Mouse (Mus musculus) heart, embryonic 14.5 days (tissue): ENCODE data around the gene Cnnm1. TPM values are rescaled to one million over a fixed set of nuclear protein-coding genes. Genes with fewer than 3 reads are reported as not detected.

Experiments
- ATAC-seq: fragments of 200-750 bp; cut with Nextera tagmentation; 2 replicates; pipeline ENCODE4 v1.8.0; 2017; ENCODE audit warnings: low read depth, moderate TSS enrichment; ENCODE audit not compliant: insufficient number of reproducible peaks, insufficient read depth, low FRiP score
- H3K27ac ChIP-seq, 2 experiments: fragments of 200-500 bp in 1 of 2; fragments of 300-500 bp in 1 of 2; sonication (generic) in 1 of 2; replicated peaks in 1 of 2; 2 replicates each; pipeline ENCODE4 v1.5.1; 2012 to 2014; ENCODE audit warnings: low read depth in 2 of 2, low read length in 2 of 2, control low read depth in 1 of 2, mild to moderate bottlenecking in 1 of 2, mixed read lengths in 1 of 2; ENCODE audit not compliant: control insufficient read depth in 1 of 2, insufficient read depth in 1 of 2
- H3K27me3 ChIP-seq: fragments of 300-500 bp; sonication (generic); 2 replicates; pipeline ENCODE4 v1.6.1; 2014; ENCODE audit warnings: mild to moderate bottlenecking, low read length, control low read depth; ENCODE audit not compliant: control insufficient read depth, insufficient read depth
- H3K36me3 ChIP-seq: fragments of 300-500 bp; sonication (generic); 2 replicates; pipeline ENCODE4 v1.6.1; 2014; ENCODE audit warnings: mild to moderate bottlenecking, control low read depth, low read length, mixed read lengths; ENCODE audit not compliant: control insufficient read depth, insufficient read depth
- H3K4me1 ChIP-seq, 2 experiments: fragments of 200-500 bp in 1 of 2; fragments of 300-500 bp in 1 of 2; sonication (generic) in 1 of 2; 2 replicates each; pipeline ENCODE4 v1.6.1; 2012 to 2014; ENCODE audit warnings: low read length in 2 of 2, control low read depth in 1 of 2, mixed read lengths in 1 of 2; ENCODE audit not compliant: control insufficient read depth in 2 of 2, insufficient read depth in 2 of 2
- H3K4me2 ChIP-seq: fragments of 300-500 bp; sonication (generic); 2 replicates; pipeline ENCODE4 v1.6.1; 2014; ENCODE audit warnings: mild to moderate bottlenecking, low read length
- H3K4me3 ChIP-seq, 2 experiments: fragments of 200-500 bp in 1 of 2; fragments of 300-500 bp in 1 of 2; sonication (generic) in 1 of 2; 2 replicates each; pipeline ENCODE4 v1.5.1; 2012 to 2014; ENCODE audit warnings: low read length in 2 of 2, mild to moderate bottlenecking in 2 of 2, control low read depth in 1 of 2, low read depth in 1 of 2, moderate library complexity in 1 of 2; ENCODE audit not compliant: control insufficient read depth in 1 of 2, insufficient read depth in 1 of 2
- H3K9ac ChIP-seq: fragments of 300-500 bp; sonication (generic); 2 replicates; pipeline ENCODE4 v1.6.1; 2014; ENCODE audit warnings: mild to moderate bottlenecking, low read length
- H3K9me3 ChIP-seq: fragments of 300-500 bp; sonication (generic); 2 replicates; pipeline ENCODE4 v1.6.1; 2016; ENCODE audit warnings: low read length, control low read depth; ENCODE audit not compliant: control insufficient read depth
- WGBS: fragments of 180-500 bp; shearing (Covaris S2); extraction: QIAGEN DNeasy Blood & Tissue Kit; methylation state at CpG from one replicate; pipeline ENCODE4 v1.1.7; 2014; 5-methylcytosine and 5-hydroxymethylcytosine counted together
- polyA plus RNA-seq: library from polyadenylated mRNA; unstranded; fragments of >200 nt; fragmentation: Nextera tagmentation; extraction: Ambion mirVana; gene quantifications from 2 replicates; pipeline ENCODE4 v1.2.1, GENCODE M21; 2014

Gene Cnnm1
- polyA plus RNA-seq, 1 experiment from 2014 or later = 0.08 TPM

GRCm38 (mm10) chr19:43439246-43439645 is 990 bp upstream of the Cnnm1 start:
- no peak overlapping the region for H3K9ac ChIP-seq
- 78% methylated on average over 7 of the region's 7 CpGs for WGBS
- no peak overlapping the region for H3K4me3 ChIP-seq
- H3K27me3 ChIP-seq = peaks cover 52% of the 10 kb centered on the region
- no peak overlapping the region for H3K27ac ChIP-seq
- no peak for ATAC-seq
- no peaks in the 10 kb centered on the region for H3K36me3 ChIP-seq
- H3K9me3 ChIP-seq = no peaks in the 10 kb centered on the region
- peaks cover 0 to 7% of the 10 kb centered on the region in 2 experiments; a peak in 3 of 4 replicates for H3K4me1 ChIP-seq
- H3K4me2 ChIP-seq = no peak overlapping the region

- peak overlapping the region; percentile 100 for H3K4me2 ChIP-seq
- H3K4me1 ChIP-seq = peaks cover 0 to 7% of the 10 kb centered on the region in 2 experiments; a peak in 3 of 4 replicates
- no peak overlapping the region for H3K27ac ChIP-seq
- no peaks in the 10 kb centered on the region for H3K9me3 ChIP-seq
- H3K36me3 ChIP-seq = no peaks in the 10 kb centered on the region
- under 1% methylated on average over 97 of the region's 118 CpGs for WGBS
- H3K4me3 ChIP-seq = peak overlapping the region; percentile 43 to 68
- no peak for ATAC-seq
- peak overlapping the region; percentile 60 for H3K9ac ChIP-seq
- peaks cover 52% of the 10 kb centered on the region for H3K27me3 ChIP-seq
Observed at GRCm38 (mm10) chr19:43440768-43441660, 778 bp downstream of the Cnnm1 start.

GRCm38 (mm10) chr19:43441661-43441990 is 1.4 kb downstream of the Cnnm1 start:
- no peaks in the 10 kb centered on the region for H3K9me3 ChIP-seq
- 15% methylated on average over 17 of the region's 17 CpGs for WGBS
- H3K4me2 ChIP-seq = peak overlapping the region; percentile 100
- peak overlapping the region; percentile 43 to 68 for H3K4me3 ChIP-seq
- no peak overlapping the region for H3K9ac ChIP-seq
- ATAC-seq = no peak
- peaks cover 0 to 7% of the 10 kb centered on the region in 2 experiments; a peak in 3 of 4 replicates for H3K4me1 ChIP-seq
- H3K27me3 ChIP-seq = peaks cover 52% of the 10 kb centered on the region
- H3K27ac ChIP-seq = no peak overlapping the region
- no peaks in the 10 kb centered on the region for H3K36me3 ChIP-seq

GRCm38 (mm10) chr19:43442269-43442668 is 2.0 kb downstream of the Cnnm1 start:
- no peaks in the 10 kb centered on the region for H3K36me3 ChIP-seq
- no peak overlapping the region for H3K4me3 ChIP-seq
- H3K27ac ChIP-seq = no peak overlapping the region
- 15% methylated on average over 6 of the region's 6 CpGs for WGBS
- ATAC-seq = no peak
- H3K9me3 ChIP-seq = no peaks in the 10 kb centered on the region
- peaks cover 52% of the 10 kb centered on the region for H3K27me3 ChIP-seq
- H3K9ac ChIP-seq = no peak overlapping the region
- H3K4me2 ChIP-seq = no peak overlapping the region
- H3K4me1 ChIP-seq = peaks cover 0 to 7% of the 10 kb centered on the region in 2 experiments; a peak in 3 of 4 replicates

- no peak overlapping the region for H3K4me3 ChIP-seq
- no peak for ATAC-seq
Observed at GRCm38 (mm10) chr19:43442906-43443305, 2.7 kb downstream of the Cnnm1 start.

GRCm38 (mm10) chr19:43444636-43445205 is 4.5 kb downstream of the Cnnm1 start:
- WGBS = 69% methylated on average over 6 of the region's 6 CpGs
- H3K36me3 ChIP-seq = no peaks in the 10 kb centered on the region
- H3K9me3 ChIP-seq = no peaks in the 10 kb centered on the region
- no peak overlapping the region for H3K4me2 ChIP-seq
- ATAC-seq = no peak
- H3K27me3 ChIP-seq = peaks cover 39% of the 10 kb centered on the region
- peaks cover 0 to 7% of the 10 kb centered on the region in 2 experiments; a peak in 3 of 4 replicates for H3K4me1 ChIP-seq
- no peak overlapping the region for H3K4me3 ChIP-seq
- no peak overlapping the region for H3K9ac ChIP-seq
- no peak overlapping the region for H3K27ac ChIP-seq

More at GRCm38 (mm10) chr19:43442906-43443305, 2.7 kb downstream of the Cnnm1 start:
- Histone ChIP-seq H3K9me3 (no peaks in the 10 kb centered on the region), H3K27ac (no peak overlapping the region), H3K4me2 (no peak overlapping the region), H3K4me1 (peaks cover 0 to 7% of the 10 kb centered on the region in 2 experiments; a peak in 3 of 4 replicates), H3K9ac (no peak overlapping the region), H3K27me3 (peaks cover 52% of the 10 kb centered on the region), H3K36me3 (no peaks in the 10 kb centered on the region)
- WGBS = 79% methylated on average over 5 of the region's 5 CpGs

GRCm38 (mm10) chr19:43451563-43451962 is 11.3 kb downstream of the Cnnm1 start:
- Histone ChIP-seq H3K4me1 (no peaks in the 10 kb centered on the region), H3K36me3 (no peaks in the 10 kb centered on the region), H3K4me3 (no peak overlapping the region), H3K9ac (no peak overlapping the region), H3K4me2 (no peak overlapping the region), H3K27ac (no peak overlapping the region), H3K27me3 (no peaks in the 10 kb centered on the region), H3K9me3 (no peaks in the 10 kb centered on the region)
- WGBS = 88% methylated on average over 10 of the region's 10 CpGs
- ATAC-seq = no peak
